Mouse (Mus musculus): Measurements from ENCODE around the gene P4hb.
A peak's percentile ranks its signal among the peaks of the same experiment; 100 is the strongest.
"Not testable (repeated sequence)": the region's sequence is repeated elsewhere in the genome, so short reads cannot be mapped to it uniquely, and the experiment has no call there.

P4hb gene

DNA sequence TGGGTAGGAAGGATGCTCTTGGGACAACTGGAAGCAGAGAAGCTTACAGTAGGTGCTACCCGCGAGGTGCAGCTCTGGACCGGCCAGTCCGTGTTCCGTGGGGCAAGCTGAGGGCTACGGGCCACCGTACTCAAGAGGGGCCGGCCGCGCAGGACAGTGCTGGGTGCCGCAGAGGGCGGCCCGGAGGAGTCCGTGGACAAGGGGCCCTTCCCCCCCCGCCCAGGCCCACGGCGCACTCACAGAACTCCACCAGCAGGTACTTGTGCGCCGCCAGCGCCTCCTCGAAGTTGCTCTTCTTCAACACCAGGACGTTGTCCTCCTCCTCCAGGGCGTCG is 669 bp downstream of the P4hb start:
- DNase-seq (ENCODE audit: low spot score): no peak

DNA sequence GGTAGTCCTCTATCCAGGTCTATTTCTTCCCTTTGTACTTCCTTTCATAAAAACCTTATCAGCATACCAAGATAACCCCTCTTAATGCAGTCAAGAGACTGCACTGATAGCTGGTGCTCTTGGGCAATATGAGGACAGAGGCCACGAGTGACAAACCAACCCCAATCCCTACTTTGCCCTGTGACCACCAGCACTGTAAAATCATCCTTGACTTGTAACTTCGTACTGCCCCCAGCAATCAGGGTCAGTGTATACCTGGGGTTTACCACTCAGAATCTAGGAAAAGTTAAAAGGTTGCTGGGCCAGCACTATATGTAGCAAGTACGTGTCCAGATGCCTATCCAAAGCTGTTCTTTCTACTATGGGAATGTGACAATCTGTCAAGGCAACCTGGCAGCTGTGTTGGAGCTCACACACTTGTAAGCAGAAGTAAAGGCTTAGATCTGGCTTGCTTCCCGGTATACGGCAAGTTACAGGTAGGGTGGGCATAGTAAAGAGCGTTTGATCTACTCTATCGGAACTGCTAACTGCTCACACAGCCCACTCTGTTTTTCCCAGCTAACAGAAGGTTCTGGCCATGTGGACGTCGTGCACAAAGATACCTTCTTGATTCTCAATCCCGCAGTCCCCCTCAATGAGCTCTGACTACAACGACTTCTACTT is 1.2 kb downstream of the P4hb start:
- DNase-seq (ENCODE audit: low spot score): no peak

GRCm38 (mm10) chr11:120571122-120571521 is 1.9 kb downstream of the P4hb start:
- no peak for DNase-seq (ENCODE audit: low spot score)

DNA sequence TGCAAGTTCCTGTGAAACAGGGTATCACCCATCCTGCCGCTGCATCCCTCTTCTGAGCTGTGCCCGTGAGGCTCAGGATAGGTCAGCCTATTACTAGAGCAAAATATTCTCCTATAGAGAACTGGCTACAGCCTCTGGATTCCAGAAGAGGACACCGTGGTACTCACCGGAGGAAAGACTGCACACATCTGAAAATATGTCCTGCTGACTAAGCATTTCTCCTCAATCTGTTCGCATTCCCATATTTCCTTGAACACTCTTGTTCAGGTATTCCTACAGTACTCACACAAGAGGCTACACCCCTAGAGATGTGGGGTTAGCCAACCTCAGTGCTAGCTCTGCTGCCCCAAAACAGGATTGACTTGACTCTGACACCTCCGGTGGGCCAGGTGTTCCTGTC is 4.7 kb downstream of the P4hb start:
- DNase-seq (ENCODE audit: low spot score): no peak

GRCm38 (mm10) chr11:120565114-120565513 is 7.9 kb downstream of the P4hb start:
- DNase-seq (ENCODE audit: low spot score): no peak

DNA sequence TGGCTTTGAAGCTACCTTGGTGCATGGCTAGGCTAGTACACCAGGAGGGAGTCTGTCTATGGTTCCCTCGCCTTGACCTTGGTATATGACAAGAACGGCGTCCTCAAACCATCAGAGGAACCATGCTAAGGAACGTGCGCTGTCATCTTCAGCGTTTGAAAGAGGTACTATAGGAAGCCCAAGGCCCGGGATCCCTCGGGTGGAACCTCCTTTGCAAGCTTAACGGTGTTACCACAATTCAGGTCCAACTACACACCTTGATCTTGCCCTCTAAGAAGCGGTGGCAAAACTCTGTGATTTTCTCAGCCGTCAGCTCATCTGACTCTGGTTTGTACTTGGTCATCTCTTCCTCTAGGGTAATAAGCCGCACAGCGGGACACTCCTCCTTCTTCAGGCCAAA is 10.1 kb downstream of the P4hb start:
- no peak for DNase-seq (ENCODE audit: low spot score)

- DNase-seq (ENCODE audit: low spot score): no peak
Measured at GRCm38 (mm10) chr11:120560952-120561728, 11.9 kb downstream of the P4hb start.

DNA sequence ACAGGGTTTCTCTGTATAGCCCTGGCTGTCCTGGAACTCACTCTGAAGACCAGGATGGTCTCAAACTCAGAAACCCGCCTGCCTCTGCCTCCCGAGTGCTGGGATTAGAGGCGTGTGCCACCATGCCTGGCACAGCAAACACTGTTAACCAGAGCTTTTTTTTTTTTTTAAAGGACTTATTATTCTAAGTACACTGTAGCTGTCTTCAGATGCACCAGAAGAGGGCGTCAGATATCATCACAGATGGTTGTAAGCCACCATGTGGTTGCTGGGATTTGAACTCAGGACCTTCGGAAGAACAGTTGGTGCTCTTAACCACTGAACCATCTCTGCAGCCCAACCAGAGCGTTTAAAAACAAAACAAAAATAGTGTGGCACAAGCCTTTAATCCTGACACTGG is 14.2 kb downstream of the P4hb start:
- not testable (repeated sequence) for DNase-seq (ENCODE audit: low spot score)

DNA sequence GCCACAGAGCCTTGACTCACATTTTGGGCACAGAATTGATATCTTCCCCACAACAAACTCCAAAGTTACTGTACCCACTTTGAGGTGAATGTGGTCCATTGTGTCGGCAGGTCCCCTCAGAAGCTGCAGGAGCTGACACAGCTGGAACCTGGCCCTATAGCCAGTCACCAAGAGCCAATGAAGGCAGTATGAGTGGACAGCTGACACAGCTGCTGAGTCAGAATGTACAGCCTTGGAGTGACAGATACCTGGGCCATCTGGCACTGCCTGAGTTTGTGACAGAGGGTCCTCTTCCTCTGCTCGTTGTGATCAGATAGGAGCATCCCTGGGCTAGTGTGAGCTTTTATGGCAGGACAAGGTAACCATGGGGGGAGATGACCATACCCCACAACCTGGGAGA is 17.8 kb downstream of the P4hb start:
- DNase-seq (ENCODE audit: low spot score): no peak

DNA sequence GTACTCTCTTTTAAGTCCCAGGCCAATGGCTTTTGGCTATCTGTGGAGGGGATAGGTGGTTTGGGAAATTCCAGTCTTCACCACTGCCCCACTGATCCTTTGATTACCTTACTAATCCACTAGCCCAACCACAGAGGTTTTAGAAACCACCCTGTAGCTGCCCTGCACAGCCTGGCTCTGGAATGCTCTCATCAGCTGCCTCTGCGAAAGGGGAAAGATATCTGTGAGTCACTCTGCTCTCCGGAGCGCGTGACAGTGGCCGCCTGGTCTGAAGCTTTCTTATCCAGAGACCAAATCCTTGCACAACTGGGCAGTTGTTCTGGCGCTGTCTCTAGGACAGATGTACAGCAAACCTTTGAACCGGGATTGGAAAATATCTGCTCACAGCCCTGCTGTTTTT is 18.2 kb downstream of the P4hb start:
- DNase-seq (ENCODE audit: low spot score): no peak

- DNase-seq (ENCODE audit: low spot score): no peak
Measured at GRCm38 (mm10) chr11:120552736-120553135, 20.3 kb downstream of the P4hb start.

- no peak for DNase-seq (ENCODE audit: low spot score)
Measured at GRCm38 (mm10) chr11:120550810-120551440, 22.1 kb downstream of the P4hb start, which contains the start of gene Ppp1r27. Gene Ppp1r27 (minus strand): TSS chr11:120551132.

DNA sequence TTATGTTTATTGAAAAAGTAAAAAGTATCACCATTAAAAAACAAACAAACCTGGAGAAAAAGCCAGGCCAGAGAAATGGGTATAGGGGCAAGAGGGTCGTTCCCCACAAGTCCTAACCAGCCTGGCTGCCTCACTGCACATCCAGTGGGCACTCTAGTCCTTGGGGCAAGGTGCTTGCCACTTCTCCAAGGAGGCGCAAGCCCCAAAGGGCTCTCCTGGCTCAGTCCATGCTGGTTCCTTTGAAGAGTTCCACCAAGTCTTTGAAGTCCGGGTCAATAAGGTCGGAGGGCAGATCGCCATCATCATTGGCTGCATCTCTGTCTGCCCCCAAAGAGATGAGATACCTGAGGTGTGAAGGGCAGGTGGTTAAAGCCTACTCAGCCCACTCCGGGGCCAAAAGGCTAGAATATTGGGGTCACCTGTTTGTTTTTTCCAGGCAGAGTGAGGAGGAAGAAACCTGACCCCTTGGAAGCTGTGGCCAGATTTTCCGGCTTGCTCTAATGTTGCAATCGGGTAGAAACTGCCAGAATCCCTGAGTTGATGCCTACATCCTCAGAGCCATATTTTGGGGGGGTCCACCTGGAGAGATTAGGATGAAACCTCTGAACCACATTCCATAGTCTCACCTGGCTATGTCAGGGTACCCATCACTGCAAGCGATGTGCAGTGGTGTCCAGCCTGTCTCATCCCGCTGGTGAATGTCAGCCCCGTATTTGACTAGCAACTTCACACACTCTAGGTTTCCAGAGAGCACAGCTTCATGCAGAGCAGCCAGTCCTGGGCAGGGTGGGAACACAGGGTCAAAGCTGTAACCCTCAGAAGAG is 22.9 kb downstream of the P4hb start:
- DNase-seq (ENCODE audit: low spot score): no peak

GRCm38 (mm10) chr11:120549168-120549945 is 23.7 kb downstream of the P4hb start, which contains the start of gene Mcrip1:
Gene Mcrip1 (minus strand): TSS chr11:120549727.
- DNase-seq (ENCODE audit: low spot score): peak; percentile 87

- DNase-seq (ENCODE audit: low spot score): no peak
Measured at GRCm38 (mm10) chr11:120548786-120549167, 24.3 kb downstream of the P4hb start.

- DNase-seq (ENCODE audit: low spot score): no peak
Measured at GRCm38 (mm10) chr11:120548214-120548613, 24.8 kb downstream of the P4hb start.

- DNase-seq (ENCODE audit: low spot score): no peak
Measured at GRCm38 (mm10) chr11:120547469-120547868, 25.6 kb downstream of the P4hb start.

DNA sequence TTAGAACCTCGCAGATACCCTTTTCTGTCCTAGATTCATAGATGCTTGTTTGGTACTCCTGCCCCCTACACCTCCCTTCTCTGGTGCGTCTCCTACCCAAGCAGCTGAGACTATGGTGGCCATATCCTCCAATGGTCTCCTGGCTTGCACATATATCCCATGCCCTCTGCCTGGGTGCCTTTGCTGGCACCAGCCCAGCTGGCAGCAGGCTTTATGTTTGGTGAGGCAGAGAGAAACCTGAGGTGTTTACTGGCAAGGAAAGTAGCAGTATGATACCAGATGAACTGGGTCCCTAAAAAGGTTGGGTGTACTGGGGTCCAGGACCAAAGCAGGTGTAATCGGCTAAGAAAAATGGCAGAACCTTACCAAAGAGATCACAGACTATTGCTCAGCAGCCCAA is 27.1 kb downstream of the P4hb start:
- DNase-seq (ENCODE audit: low spot score): no peak

DNA sequence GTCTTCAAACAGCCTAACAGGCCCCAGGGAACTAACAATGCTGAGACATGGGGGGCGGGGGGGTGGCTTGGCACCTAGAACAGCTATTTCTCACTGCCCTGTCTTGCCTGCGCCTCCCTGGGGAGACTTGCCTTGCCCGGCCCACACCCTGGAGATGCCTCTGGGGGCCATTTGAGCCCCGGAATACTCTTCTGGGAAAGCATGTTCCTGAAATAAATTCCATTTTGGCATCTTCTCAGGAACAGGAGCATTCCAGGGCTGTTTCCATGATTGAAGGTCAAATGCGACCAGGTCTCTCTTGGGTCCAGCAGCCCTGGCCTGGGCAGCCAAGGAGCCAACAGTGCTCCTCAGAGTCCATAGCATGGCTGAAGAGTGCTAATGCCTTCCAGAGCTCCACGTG is 30.7 kb downstream of the P4hb start:
- DNase-seq (ENCODE audit: low spot score): no peak

DNA sequence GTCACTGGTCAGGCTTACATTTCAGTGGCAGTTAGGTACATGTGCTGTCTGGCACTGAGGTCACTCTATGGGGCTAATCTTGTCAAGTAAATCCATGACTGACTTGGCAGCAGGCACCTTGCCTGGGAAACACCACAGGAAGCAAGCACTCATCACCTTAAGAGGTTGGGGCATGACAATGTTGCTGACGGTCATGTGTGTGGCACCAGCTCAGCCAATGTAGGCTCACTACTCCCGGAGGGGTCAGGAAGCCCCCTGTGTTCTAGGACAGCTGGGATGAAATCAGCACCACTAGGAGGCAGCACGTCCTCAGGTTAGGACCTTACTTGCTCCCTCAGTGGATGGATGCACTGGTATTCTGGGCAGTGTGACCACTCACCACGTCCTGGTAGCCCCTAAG is 31.1 kb downstream of the P4hb start:
- DNase-seq (ENCODE audit: low spot score): no peak

DNA sequence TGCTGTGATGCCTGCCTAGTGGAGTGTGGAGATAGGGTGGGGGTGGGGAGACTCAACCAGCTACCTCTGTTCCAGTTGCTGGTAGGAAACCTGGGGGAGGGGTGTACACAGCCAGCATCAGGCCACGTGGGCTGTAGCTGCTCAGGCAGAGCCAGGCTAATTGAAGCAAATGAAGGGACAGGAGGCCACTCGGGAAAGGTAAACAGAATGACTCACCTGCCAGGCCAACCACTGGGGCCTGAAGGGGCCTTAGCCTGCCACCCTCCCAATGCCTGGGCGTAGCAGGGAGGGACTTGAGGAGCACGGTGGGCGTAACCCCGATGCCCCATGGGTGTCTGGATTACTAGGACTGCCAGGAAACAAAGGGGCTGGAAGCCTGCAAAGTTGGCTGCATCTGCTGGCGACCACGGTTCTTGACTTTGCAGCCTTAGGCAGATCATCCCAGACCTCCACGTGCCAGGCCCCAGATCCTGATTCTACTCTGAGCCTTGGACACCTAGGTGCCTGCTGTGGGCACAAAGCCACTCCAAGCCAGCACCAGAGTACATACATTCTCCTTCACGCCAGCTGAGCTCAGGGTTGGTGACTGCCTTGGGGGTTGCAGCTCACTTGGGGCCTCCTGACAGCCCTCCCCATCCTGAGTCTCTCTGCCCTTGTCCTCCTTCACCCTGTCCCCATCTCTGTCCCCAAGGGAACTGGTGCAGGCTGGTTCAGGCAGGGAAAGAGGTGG is 33.6 kb downstream of the P4hb start:
- no peak for DNase-seq (ENCODE audit: low spot score)

All from left cerebral cortex, adult 11 months (tissue).